Mouse (Mus musculus) CD4-positive, CD25-positive, alpha-beta regulatory T cell (primary cell): ENCODE measurements around the gene Pcsk5. TPM values are rescaled to one million over a fixed set of nuclear protein-coding genes. Genes with fewer than 3 reads are reported as not detected.

Source experiments
- polyA plus RNA-seq: library from polyadenylated mRNA; unstranded; fragments of 100-300 nt; shearing (Covaris generic); gene quantifications from one replicate; pipeline ENCODE4 v1.2.1, GENCODE M21; 2017

Gene Pcsk5
- polyA plus RNA-seq, result 0.06 TPM

GRCm38 (mm10) chr19:17837471-17837859 lies at the start of gene Pcsk5:
Gene Pcsk5 (minus strand): TSS chr19:17837632.

GRCm38 (mm10) chr19:17393841-17394591 lies 443.4 kb downstream of the Pcsk5 start, which contains the start of gene Rfk:
Gene Rfk (plus strand): TSS chr19:17394043.

